Mouse (Mus musculus) limb, embryonic 14.5 days (tissue): ENCODE measurements around the gene Slc7a6os. TPM values are rescaled to one million over a fixed set of nuclear protein-coding genes. Genes with fewer than 3 reads are reported as not detected.
A peak's percentile ranks its signal among the peaks of the same experiment; 100 is the strongest.

Experiments used
- ATAC-seq: fragments of 200-750 bp; cut with Nextera tagmentation; 2 replicates; pipeline ENCODE4 v1.8.0; 2017; ENCODE audit warnings: low read depth, moderate number of reproducible peaks, moderate TSS enrichment; ENCODE audit not compliant: low FRiP score
- DNase-seq: peaks from one replicate; pipeline ENCODE4 v3.0.0-alpha.2; 2015; ENCODE audit warnings: low spot score
- H3K27ac ChIP-seq: fragments of 300-500 bp; sonication (generic); replicated peaks from 2 replicates; pipeline ENCODE4 v1.5.1; 2014; ENCODE audit warnings: low read depth, mild to moderate bottlenecking, low read length, moderate library complexity, mixed read lengths
- H3K27me3 ChIP-seq: fragments of 300-500 bp; sonication (generic); 2 replicates; pipeline ENCODE4 v1.6.1; 2014; ENCODE audit warnings: low read length, mixed read lengths; ENCODE audit not compliant: control insufficient read depth, insufficient read depth
- H3K36me3 ChIP-seq: fragments of 300-500 bp; sonication (generic); 2 replicates; pipeline ENCODE4 v1.6.1; 2014; ENCODE audit warnings: mild to moderate bottlenecking, low read length, moderate library complexity, mixed read lengths; ENCODE audit not compliant: control insufficient read depth, insufficient read depth
- H3K4me1 ChIP-seq: fragments of 300-500 bp; sonication (generic); 2 replicates; pipeline ENCODE4 v1.6.1; 2014; ENCODE audit warnings: antibody characterized with exemption, low read length, mixed read lengths; ENCODE audit not compliant: control insufficient read depth, insufficient read depth
- H3K4me2 ChIP-seq: fragments of 300-500 bp; sonication (generic); replicated peaks from 2 replicates; pipeline ENCODE4 v1.6.1; 2014; ENCODE audit warnings: low read depth, mild to moderate bottlenecking, low read length, moderate library complexity; ENCODE audit not compliant: severe bottlenecking
- H3K4me3 ChIP-seq: fragments of 300-500 bp; sonication (generic); replicated peaks from 2 replicates; pipeline ENCODE4 v1.5.1; 2014; ENCODE audit warnings: low read length
- H3K9ac ChIP-seq: fragments of 300-500 bp; sonication (generic); 2 replicates; pipeline ENCODE4 v1.6.1; 2014; ENCODE audit warnings: mild to moderate bottlenecking, low read depth, low read length, moderate library complexity; ENCODE audit not compliant: severe bottlenecking
- H3K9me3 ChIP-seq: fragments of 300-500 bp; sonication (generic); 2 replicates; pipeline ENCODE4 v1.6.1; 2016; ENCODE audit warnings: low read length; ENCODE audit not compliant: control insufficient read depth
- POLR2A ChIP-seq: fragments of 200-500 bp; IDR thresholded peaks from 2 replicates; pipeline ENCODE4 v1.8.0; 2012; ENCODE audit warnings: inconsistent platforms, mild to moderate bottlenecking, moderate library complexity, borderline replicate concordance; ENCODE audit not compliant: insufficient read depth, insufficient read length; ENCODE audit errors: extremely low read depth
- WGBS: fragments of 180-500 bp; shearing (Covaris S2); extraction: QIAGEN DNeasy Blood & Tissue Kit; methylation state at CpG from one replicate; pipeline ENCODE4 v1.1.7; 2014; 5-methylcytosine and 5-hydroxymethylcytosine counted together
- polyA plus RNA-seq, 2 experiments: library from polyadenylated mRNA; depleted of rRNA in 1 of 2; stranded (reverse) in 1 of 2; unstranded in 1 of 2; fragments of >200 nt; fragmentation: Nextera tagmentation in 1 of 2; extraction: Ambion mirVana in 1 of 2; gene quantifications; 2 replicates each; pipeline versions ENCODE4 v1.2.1 to v1.2.3; 2012 to 2014

Gene Slc7a6os
- polyA plus RNA-seq, 2 experiments: 32.5 to 52.4 TPM

DNA sequence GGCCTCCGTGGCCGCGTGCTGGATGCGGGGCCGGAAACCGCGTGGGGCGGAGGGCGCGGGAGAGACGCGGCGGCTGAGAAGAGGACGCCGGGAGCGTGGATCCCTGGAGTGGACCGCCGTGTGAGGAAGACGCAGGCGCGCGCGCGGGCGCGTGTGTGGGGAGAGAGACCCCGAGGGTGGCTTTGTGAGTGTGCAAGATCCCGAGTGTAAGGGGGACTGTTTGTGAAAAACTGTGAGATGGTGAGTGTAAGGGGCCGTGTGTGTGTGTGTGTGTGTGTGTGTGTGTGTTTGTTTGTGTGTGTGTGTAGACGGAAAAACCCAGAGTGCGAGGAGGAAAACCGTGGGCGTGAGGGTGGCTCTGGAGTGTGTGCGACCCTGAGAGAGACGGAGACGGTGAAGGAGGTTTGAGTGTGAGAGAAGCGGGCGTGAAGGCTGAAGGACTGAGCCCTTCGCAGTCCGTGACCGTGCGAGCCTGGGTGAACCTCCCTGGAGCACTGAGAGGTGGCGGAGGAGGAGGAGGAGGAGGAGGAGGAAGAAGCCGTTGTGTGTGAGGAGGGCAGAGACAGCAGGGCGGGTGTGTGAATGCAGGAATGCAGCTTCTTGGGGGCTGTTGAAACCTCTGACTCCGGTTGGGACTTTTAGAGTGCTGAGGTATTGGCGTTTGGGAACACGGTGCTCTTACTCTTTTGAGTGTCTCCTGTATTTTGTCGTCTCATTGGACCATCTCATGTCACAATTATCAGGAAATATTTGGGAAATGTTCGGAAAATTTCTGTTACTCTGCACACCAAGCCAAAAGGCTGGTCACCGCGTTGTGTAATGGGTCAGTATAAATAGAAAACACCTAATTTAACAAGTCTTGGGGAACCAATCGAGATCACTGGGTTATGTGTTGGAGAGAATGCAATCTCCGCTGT is 41.5 kb downstream of the Slc7a6os start:
- peak overlapping the region; percentile 82 for H3K9ac ChIP-seq
- peak; percentile 29 for DNase-seq

DNA sequence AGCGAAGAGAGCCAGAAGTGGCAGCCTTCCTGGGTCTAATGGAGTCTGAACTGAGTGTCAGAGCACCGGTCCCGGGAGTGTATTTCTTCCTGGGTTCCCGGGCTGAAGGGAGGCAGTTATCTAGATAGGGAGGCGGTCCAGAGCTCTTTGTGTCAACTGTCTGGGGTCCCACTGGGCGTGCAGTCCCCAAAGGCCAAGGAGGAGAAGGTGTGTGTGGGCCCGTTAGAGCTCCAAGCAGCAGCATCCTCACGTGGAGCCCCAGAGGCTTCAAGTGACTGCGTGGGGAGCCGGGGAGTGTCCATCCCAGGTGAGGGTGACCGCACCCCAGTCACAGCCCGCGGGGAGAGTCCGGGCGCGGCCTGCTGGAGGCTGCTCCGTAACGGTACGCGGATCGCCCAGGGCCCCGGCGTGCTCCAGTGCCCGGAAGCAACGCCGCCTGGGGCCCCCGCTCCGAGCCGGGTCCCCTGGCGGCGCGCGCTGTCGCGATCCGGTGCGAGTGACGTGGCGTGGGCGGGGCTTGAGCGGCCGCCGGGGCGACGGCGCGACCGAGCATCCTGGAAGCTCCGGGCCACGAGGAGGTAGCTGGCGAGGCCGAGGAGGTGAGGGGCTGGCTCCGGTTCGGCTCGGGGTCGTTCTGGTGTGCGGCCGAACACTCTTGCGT is 42.2 kb downstream of the Slc7a6os start, which contains the start of gene Slc7a6:
Gene Slc7a6 (plus strand): TSS at position 502 of the 661 bp plus-strand sequence.
- H3K4me3 ChIP-seq: peak within 1 kb of the TSS; percentile 80
- H3K4me1 ChIP-seq: peaks cover 10% of the 10 kb centered on the region
- peak within 1 kb of the TSS; percentile 82 for H3K9ac ChIP-seq
- ATAC-seq (peak; percentile 82), DNase-seq (peak; percentile 53)
- H3K4me2 ChIP-seq: peak within 1 kb of the TSS; percentile 93
- TF ChIP-seq POLR2A: peak; percentile 79; the same call in 1 of the 2 replicates
- H3K36me3 ChIP-seq: peaks cover 10% of the 10 kb centered on the region
- H3K9me3 ChIP-seq: no peaks in the 10 kb centered on the region
- WGBS: 1% methylated on average over 49 of the region's 59 CpGs
- H3K27me3 ChIP-seq: no peaks in the 10 kb centered on the region
- H3K27ac ChIP-seq: peak within 1 kb of the TSS; percentile 91

More for the DNA sequence above, 41.5 kb downstream of the Slc7a6os start:
- Histone ChIP-seq H3K4me1 (peaks cover 10% of the 10 kb centered on the region), H3K36me3 (peaks cover 3% of the 10 kb centered on the region; the same call in 1 of the 2 replicates), H3K27me3 (no peaks in the 10 kb centered on the region), H3K27ac (peak overlapping the region; percentile 91), H3K4me3 (peak overlapping the region; percentile 80), H3K9me3 (no peaks in the 10 kb centered on the region), H3K4me2 (peak overlapping the region; percentile 93)
- WGBS: under 1% methylated on average over 53 of the region's 54 CpGs
- no peak; the same call in 1 of the 2 replicates for TF ChIP-seq POLR2A
- ATAC-seq: peak; percentile 82

DNA sequence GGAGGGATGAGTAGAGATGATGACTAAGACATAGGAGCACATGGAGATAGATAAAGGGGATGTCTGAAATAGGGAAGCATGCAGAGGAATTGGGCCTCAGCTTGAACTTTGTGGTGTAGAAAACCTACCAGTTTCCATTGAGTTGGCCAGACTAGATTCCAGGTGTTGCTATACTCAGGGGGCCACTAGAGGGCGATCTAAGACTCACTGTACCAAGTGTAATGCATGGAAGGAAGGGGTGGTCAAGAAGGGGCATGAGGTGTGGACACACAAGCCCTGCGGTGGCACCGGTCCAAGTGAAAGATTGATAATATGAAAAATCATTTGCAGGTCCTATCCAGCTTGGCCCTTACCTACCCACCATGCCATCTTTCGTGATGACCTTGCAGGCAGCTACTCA is 45.3 kb downstream of the Slc7a6os start:
- TF ChIP-seq POLR2A: no peak
- WGBS: 47% methylated on average over 4 of the region's 4 CpGs
- H3K27ac ChIP-seq: no peak overlapping the region

DNA sequence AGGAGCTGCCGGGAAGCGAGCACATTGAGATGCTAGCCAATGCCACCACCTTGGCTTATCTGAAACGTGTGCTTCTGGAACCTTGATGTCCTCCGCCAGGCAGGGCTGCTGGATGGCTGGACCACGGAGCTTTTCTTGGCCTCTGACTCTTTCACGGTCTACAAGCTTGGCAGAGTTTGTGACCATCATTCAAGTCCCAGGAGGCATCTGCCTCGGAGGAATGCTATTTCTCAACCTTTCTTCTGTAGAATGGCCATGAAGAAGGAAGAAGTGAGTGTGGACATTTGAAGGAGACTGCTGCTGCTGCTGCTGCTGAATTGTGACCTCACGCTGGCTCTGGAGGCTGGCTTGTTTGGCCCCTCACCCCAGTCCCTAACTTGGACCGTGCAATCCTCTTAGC is 47.5 kb downstream of the Slc7a6os start:
- Histone ChIP-seq H3K4me2 (no peak overlapping the region), H3K27me3 (no peaks in the 10 kb centered on the region), H3K36me3 (peaks cover 49% of the 10 kb centered on the region), H3K27ac (no peak overlapping the region), H3K4me3 (no peak overlapping the region), H3K9me3 (no peaks in the 10 kb centered on the region), H3K9ac (no peak overlapping the region), H3K4me1 (no peaks in the 10 kb centered on the region)
- DNase-seq: no peak
- no peak for ATAC-seq
- TF ChIP-seq POLR2A: no peak
- WGBS: 87% methylated on average over 9 of the region's 9 CpGs

More for the DNA sequence above, 45.3 kb downstream of the Slc7a6os start:
- Histone ChIP-seq H3K9me3 (no peaks in the 10 kb centered on the region), H3K27me3 (no peaks in the 10 kb centered on the region), H3K4me1 (peaks cover 10% of the 10 kb centered on the region), H3K36me3 (peaks cover 41% of the 10 kb centered on the region), H3K4me3 (no peak overlapping the region), H3K9ac (no peak overlapping the region), H3K4me2 (no peak overlapping the region)
- DNase-seq: peak; percentile 77
- no peak for ATAC-seq

DNA sequence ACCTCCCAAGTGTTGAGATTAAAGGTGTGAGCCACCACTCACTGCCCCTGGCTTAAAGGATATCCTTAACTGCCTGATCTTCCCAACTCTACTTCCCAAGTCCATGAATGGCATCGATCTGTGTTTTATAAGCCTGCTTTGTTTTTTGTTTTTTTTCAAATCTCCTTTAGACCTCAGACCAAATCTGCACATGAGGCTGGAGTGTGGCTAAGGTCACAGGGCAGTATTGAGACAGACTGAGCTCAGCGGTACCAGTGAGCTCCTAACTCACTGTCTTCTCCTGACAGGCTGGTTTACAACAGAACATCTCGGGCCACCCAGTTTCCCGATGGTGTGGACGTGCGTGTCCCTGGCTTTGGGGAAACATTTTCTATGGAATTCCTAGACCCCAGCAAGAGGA is 50.9 kb downstream of the Slc7a6os start:
- Histone ChIP-seq H3K4me1 (no peaks in the 10 kb centered on the region), H3K4me2 (no peak overlapping the region), H3K9ac (no peak overlapping the region), H3K9me3 (no peaks in the 10 kb centered on the region), H3K27ac (no peak overlapping the region), H3K4me3 (no peak overlapping the region), H3K36me3 (peaks cover 52% of the 10 kb centered on the region), H3K27me3 (no peaks in the 10 kb centered on the region)
- 86% methylated on average over 6 of the region's 6 CpGs for WGBS
- DNase-seq (no peak), ATAC-seq (no peak)
- TF ChIP-seq POLR2A: no peak
